Mouse (Mus musculus) T-helper 2 cell (primary cell): Measurements from ENCODE around the gene Atrnl1.

Experiments used
- in situ Hi-C: fragments of 300-600 bp; cut with MboI, MseI; formaldehyde crosslinking; loops from one replicate; pipeline ENCODE4 v1.15.1; 2025; ENCODE audit warnings: high pct_unique_total_duplicates

Gene Atrnl1

DNA sequence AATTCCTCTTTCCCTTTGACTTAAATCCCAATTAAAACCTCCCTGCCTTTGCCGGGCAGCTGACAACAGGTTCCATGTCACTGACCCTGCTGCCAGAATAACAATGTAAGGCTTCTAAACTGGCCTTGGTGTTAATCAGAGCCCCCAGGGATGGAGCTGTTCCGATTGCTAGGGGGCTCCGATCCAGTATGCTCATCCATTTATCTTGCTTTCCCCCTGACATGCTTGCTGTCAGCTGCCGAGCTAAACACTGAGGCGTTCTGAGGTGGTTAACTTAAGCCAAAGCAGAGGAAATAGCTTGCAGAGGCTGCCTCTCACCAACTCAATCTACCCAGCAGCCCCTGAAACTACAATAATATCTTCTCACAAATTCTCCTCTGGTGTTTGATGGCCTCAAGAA, 569.9 kb downstream of the Atrnl1 start:
- in situ Hi-C loops = no loop called here
